Mouse (Mus musculus): ENCODE measurements around the gene Foxp1.

GRCm38 (mm10) chr6:98955706-98956105, 566.8 kb downstream of the Foxp1 start:
- TF ChIP-seq CTCF (IDR thresholded peaks at IDR 0.05; ENCODE audit: low read depth) (no peak), EP300 (IDR thresholded peaks at IDR 0.05; ENCODE audit: low read depth) (no peak)
